10 mouse cellular contexts compared by ENCODE assay signal in genomic region chr17:87063969-87064368, GRCm38 (mm10). TPM values are rescaled to one million over a fixed set of nuclear protein-coding genes. Genes with fewer than 3 reads are reported as not detected.
DNase-seq lines count a peak whose midpoint lies in the region; ATAC-seq lines count a peak whose summit lies in the region.
"Had no signal": no experiment of that assay in that cellular context is flagged by ENCODE, and none has a peak within 500 bp of the region (broad histone marks: within the 10 kb centered on the region; RNA-seq: fewer than 3 reads in every experiment).

No protein-coding gene starts in this region.

- ATAC-seq in megakaryocyte progenitor cell, adult 5-6 weeks (replicated peaks; ENCODE audit: poor library complexity), result peak; percentile 94

- intact Hi-C loops in heart, postnatal 36 days (cut with DNase I), result loop anchor here (2.0 kb wide), 1 partner anchor 41 kb away; no protein-coding TSS in a partner anchor

- DNase-seq in heart, adult 11 months, result peak; percentile 68
- no peak for DNase-seq in heart, postnatal 36 days
- DNase-seq in spleen, adult 18-20 months, result peak; percentile 14 to 24
- DNase-seq in spleen, postnatal 4 days (ENCODE audit: low spot score in 2 of 2), result no peak
- DNase-seq in adrenal gland, postnatal 4 days (ENCODE audit: low spot score in 2 of 2), result no peak
- DNase-seq in retina, postnatal 1 day, result no peak
- no peak for DNase-seq in gastrocnemius, postnatal 10 days
- DNase-seq: heart, adult 2 months; kidney, adult 18-20 months had no signal

RNA-seq across cellular contexts. Expression of gene Cript, which starts 38.6 kb away (rescaled TPM):
- 10 to 100 TPM; 44.1 to 44.4 TPM for total RNA-seq in heart, postnatal 36 days (2021)
- total RNA-seq in megakaryocyte progenitor cell, adult 5-6 weeks (2015), result 88.1 and 94.9 TPM in 2 replicates
- total RNA-seq in megakaryocyte progenitor cell, adult 5-6 weeks (2017), result 50.2 and 60.3 TPM in 2 replicates
- 10 to 100 TPM; 49.8 to 50.1 TPM for total RNA-seq in adrenal gland, postnatal 4 days (2021)
- total RNA-seq in gastrocnemius, postnatal 10 days (2021), result 10 to 100 TPM; 26.3 to 29.2 TPM

RNA-seq across cellular contexts. Expression of gene Pigf, which starts 38.8 kb away (rescaled TPM):
- total RNA-seq in heart, postnatal 36 days (2021), result 1 to 10 TPM; 3.5 to 4.1 TPM
- 15.1 and 15.5 TPM in 2 replicates for total RNA-seq in megakaryocyte progenitor cell, adult 5-6 weeks (2015)
- 20.8 TPM in 2 replicates for total RNA-seq in megakaryocyte progenitor cell, adult 5-6 weeks (2017)
- total RNA-seq in adrenal gland, postnatal 4 days (2021), result 10 to 100 TPM; 11.4 to 13.0 TPM
- 1 to 10 TPM; 3.8 to 4.1 TPM for total RNA-seq in gastrocnemius, postnatal 10 days (2021)

RNA-seq across cellular contexts. Expression of gene Socs5, which starts 43.5 kb away (rescaled TPM):
- total RNA-seq in heart, postnatal 36 days (2021), result 10 to 100 TPM; 25.6 to 29.4 TPM
- total RNA-seq in megakaryocyte progenitor cell, adult 5-6 weeks (2015), result 4.4 and 5.1 TPM in 2 replicates
- total RNA-seq in megakaryocyte progenitor cell, adult 5-6 weeks (2017), result 4.2 and 5.5 TPM in 2 replicates
- 10 to 100 TPM; 53.0 to 53.4 TPM for total RNA-seq in adrenal gland, postnatal 4 days (2021)
- total RNA-seq in gastrocnemius, postnatal 10 days (2021), result 10 to 100 TPM; 12.3 to 15.0 TPM

Comparison
In these comparisons a context has a peak if more than half of its experiments do, and no peak if none do; other contexts are left out.
1. DNase-seq: peak in heart, adult 11 months (single experiment) and spleen, adult 18-20 months (2 of 2); none in heart, postnatal 36 days (0 of 2), spleen, postnatal 4 days (0 of 2), adrenal gland, postnatal 4 days (0 of 2), retina, postnatal 1 day (single experiment) and gastrocnemius, postnatal 10 days (single experiment).